Mouse (Mus musculus) adrenal gland, postnatal 0 days (tissue): ENCODE measurements around the gene Vmn2r34. TPM values are rescaled to one million over a fixed set of nuclear protein-coding genes. Genes with fewer than 3 reads are reported as not detected.

Experiments used
- polyA plus RNA-seq: library from polyadenylated mRNA; unstranded; fragments of >200 nt; fragmentation: Nextera tagmentation; extraction: Ambion mirVana; gene quantifications from 2 replicates; pipeline ENCODE4 v1.2.1, GENCODE M21; 2015

The Vmn2r34 gene
- polyA plus RNA-seq: not detected in 2 replicates

DNA sequence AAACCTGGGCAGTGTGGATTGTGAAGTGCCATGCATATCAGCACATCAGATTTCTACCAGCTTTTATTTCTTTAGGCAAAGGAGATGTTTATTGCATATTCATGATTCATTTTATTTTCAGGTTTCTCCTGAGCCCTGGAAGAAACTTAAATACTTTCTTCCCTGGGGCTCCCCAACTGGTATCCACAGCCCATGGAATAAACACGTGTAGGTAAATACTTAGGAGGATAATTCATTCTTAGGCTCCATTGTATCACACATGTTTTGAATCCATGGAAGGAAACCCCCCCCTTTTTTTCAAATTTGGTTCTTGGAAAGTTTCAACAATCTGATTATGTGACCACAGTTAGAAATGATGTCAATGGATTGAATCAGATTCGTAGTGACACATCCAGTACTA lies at the start of gene Vmn2r34:
TSS of gene Vmn2r34 (minus strand) at position 101 of the 400 bp plus-strand sequence.

Other genes with a start within 250 kb of the Vmn2r34 start
- not detected in 2 replicates for gene Vmn2r32, start 209.5 kb downstream of the Vmn2r34 start, polyA plus RNA-seq
- not detected in 2 replicates for gene Vmn2r33, start 122.7 kb downstream of the Vmn2r34 start, polyA plus RNA-seq
- not detected in 2 replicates for gene Vmn2r35, start 130.4 kb upstream of the Vmn2r34 start, polyA plus RNA-seq
- gene Vmn2r36, start 213.0 kb upstream of the Vmn2r34 start, polyA plus RNA-seq: not detected in 2 replicates